21 mouse cellular contexts compared by ENCODE assay signal in the genomic region with DNA sequence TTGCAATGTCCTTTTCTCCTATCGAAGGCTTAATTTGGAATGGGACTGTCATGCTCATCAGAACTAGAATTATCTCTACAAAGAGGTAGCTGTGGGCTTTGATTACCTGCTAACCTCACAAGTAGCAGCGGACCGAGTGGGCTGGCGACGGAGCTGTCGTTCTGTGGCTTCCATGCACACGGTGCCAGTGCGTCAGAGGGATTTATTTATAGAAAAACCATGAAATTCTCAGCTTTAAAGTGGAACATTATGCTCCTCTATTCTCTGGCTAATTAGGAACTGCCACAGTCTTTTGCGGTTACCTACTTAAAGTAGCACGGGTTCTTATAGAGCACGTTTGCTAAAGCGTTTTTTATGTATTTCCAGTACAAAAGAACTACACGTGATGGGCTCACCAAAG.
DNase-seq lines count a peak whose midpoint lies in the region; ATAC-seq and TF ChIP-seq lines count a peak whose summit lies in the region.
"Had no signal": no experiment of that assay in that cellular context is flagged by ENCODE, and none has a peak within 500 bp of the region (broad histone marks: within the 10 kb centered on the region; RNA-seq: fewer than 3 reads in every experiment).

No protein-coding gene starts in this region.

- no peak overlapping the region for H3K4me2 ChIP-seq in hindbrain, postnatal 0 days (ENCODE audit: low read depth, low read length)
- no peak overlapping the region for H3K4me2 ChIP-seq in hindbrain, embryonic 11.5 days (replicated peaks; ENCODE audit: low read depth, low read length)
- H3K4me2 ChIP-seq: heart, embryonic 15.5 days; hindbrain, embryonic 12.5 days; stomach, embryonic 15.5 days had no signal

- no peaks in the 10 kb centered on the region for H3K9me3 ChIP-seq in hindbrain, postnatal 0 days (ENCODE audit: low read length)
- no peaks in the 10 kb centered on the region for H3K9me3 ChIP-seq in hindbrain, embryonic 11.5 days (ENCODE audit: control insufficient read depth, low read length)
- H3K9me3 ChIP-seq: heart, embryonic 15.5 days; hindbrain, embryonic 12.5 days; limb, embryonic 10.5 days; stomach, embryonic 15.5 days had no signal

- no peaks in the 10 kb centered on the region for H3K4me1 ChIP-seq in hindbrain, postnatal 0 days (ENCODE audit: insufficient read depth, low read length)
- no peaks in the 10 kb centered on the region for H3K4me1 ChIP-seq in hindbrain, embryonic 11.5 days (replicated peaks; ENCODE audit: control insufficient read depth, insufficient read depth, low read length)
- H3K4me1 ChIP-seq: heart, embryonic 15.5 days; stomach, embryonic 15.5 days had no signal

- no peaks in the 10 kb centered on the region for H3K36me3 ChIP-seq in hindbrain, postnatal 0 days (ENCODE audit: insufficient read depth, low read length)
- H3K36me3 ChIP-seq in hindbrain, embryonic 11.5 days (ENCODE audit: control insufficient read depth, insufficient read depth, low read length): no peaks in the 10 kb centered on the region
- H3K36me3 ChIP-seq: heart, embryonic 15.5 days; hindbrain, embryonic 12.5 days; limb, embryonic 10.5 days; stomach, embryonic 15.5 days had no signal

- no peak overlapping the region for H3K9ac ChIP-seq in hindbrain, postnatal 0 days (replicated peaks; ENCODE audit: low read length)
- no peak overlapping the region for H3K9ac ChIP-seq in hindbrain, embryonic 11.5 days (ENCODE audit: low read depth, low read length)
- H3K9ac ChIP-seq: heart, embryonic 15.5 days; hindbrain, embryonic 12.5 days; liver, postnatal 0 days; stomach, embryonic 15.5 days had no signal

- no peak for TF ChIP-seq CTCF in hindbrain, postnatal 0 days (IDR thresholded peaks at IDR 0.05; ENCODE audit: low read depth)
- no peak for TF ChIP-seq CTCF in brain, embryonic 14.5 days (IDR thresholded peaks at IDR 0.05; ENCODE audit: borderline replicate concordance, extremely low read depth, insufficient read depth, insufficient read length)
- no peak for TF ChIP-seq CTCF in left cerebral cortex, adult 2 months (IDR thresholded peaks at IDR 0.05)

- no peaks in the 10 kb centered on the region for H3K27me3 ChIP-seq in hindbrain, postnatal 0 days (ENCODE audit: insufficient read depth, low read length)
- H3K27me3 ChIP-seq in hindbrain, embryonic 11.5 days (ENCODE audit: control insufficient read depth, insufficient read depth, low read length): no peaks in the 10 kb centered on the region
- H3K27me3 ChIP-seq: heart, embryonic 15.5 days; hindbrain, embryonic 12.5 days; stomach, embryonic 15.5 days had no signal

- no peak overlapping the region for H3K27ac ChIP-seq in hindbrain, postnatal 0 days
- no peak overlapping the region for H3K27ac ChIP-seq in hindbrain, embryonic 11.5 days (ENCODE audit: low read depth, low read length)
- peak overlapping the region; percentile 83 for H3K27ac ChIP-seq in left cerebral cortex, adult 2 months
- H3K27ac ChIP-seq: heart, embryonic 15.5 days; hindbrain, embryonic 12.5 days; limb, embryonic 10.5 days; stomach, embryonic 15.5 days had no signal

- WGBS in hindbrain, postnatal 0 days: 58% methylated on average over 13 of the region's 13 CpGs
- 77% methylated on average over 13 of the region's 13 CpGs for WGBS in hindbrain, embryonic 11.5 days

- intact Hi-C loops in left cerebral cortex, adult 2 months (cut with DNase I): loop anchor here (1.0 kb wide), 1 partner anchor 21 kb away; no protein-coding TSS in a partner anchor
- intact Hi-C loops in heart, postnatal 36 days (cut with DNase I): no loop called here

- H3K4me3 ChIP-seq in hindbrain, postnatal 0 days (ENCODE audit: low read length): no peak overlapping the region
- no peak overlapping the region for H3K4me3 ChIP-seq in hindbrain, embryonic 11.5 days (ENCODE audit: low read depth, low read length)
- no peak overlapping the region for H3K4me3 ChIP-seq in left cerebral cortex, adult 2 months
- H3K4me3 ChIP-seq: erythroblast, embryonic 14.5 days; heart, embryonic 15.5 days; hindbrain, embryonic 12.5 days; limb, embryonic 10.5 days; myocyte; stomach, embryonic 15.5 days had no signal

- ATAC-seq in hindbrain, postnatal 0 days: no peak
- no peak for ATAC-seq in hindbrain, embryonic 11.5 days (ENCODE audit: low FRiP score)
- ATAC-seq: liver, postnatal 0 days had no signal

- peak; percentile 28 for DNase-seq in hindbrain, postnatal 0 days (ENCODE audit: low spot score)
- no peak for DNase-seq in hindbrain, embryonic 11.5 days (ENCODE audit: low spot score)
- peak; percentile 43 for DNase-seq in brain, embryonic 14.5 days (ENCODE audit: low read depth)
- DNase-seq in left cerebral cortex, adult 2 months (ENCODE audit: extremely low spot score in 1 of 2, low spot score in 2 of 2): peak; percentile 44 to 57
- DNase-seq in right cerebral cortex, postnatal 25 days: peak; percentile 44
- DNase-seq in spleen, adult 12 weeks (ENCODE audit: low spot score): no peak
- DNase-seq in heart, postnatal 36 days: no peak
- DNase-seq: cerebellum, adult 8-10 months; gastrocnemius, postnatal 36 days; kidney, adult 8-10 months; kidney, postnatal 14 days; liver, postnatal 0 days; lung, postnatal 14 days; midbrain, embryonic 14.5 days; thymus, adult 2 months had no signal

- no peak for TF ChIP-seq POLR2A in brain, embryonic 14.5 days (IDR thresholded peaks at IDR 0.05; ENCODE audit: borderline replicate concordance, extremely low read depth, insufficient read depth, insufficient read length, poor library complexity, severe bottlenecking)

Comparison
In these comparisons a context has a peak if more than half of its experiments do, and no peak if none do; other contexts are left out.
1. DNase-seq: peak in hindbrain, postnatal 0 days (single experiment), brain, embryonic 14.5 days (single experiment), left cerebral cortex, adult 2 months (2 of 2) and right cerebral cortex, postnatal 25 days (single experiment); none in hindbrain, embryonic 11.5 days (single experiment), spleen, adult 12 weeks (single experiment) and heart, postnatal 36 days (0 of 2).